Comparison of ENCODE assay signal across 28 mouse cellular contexts in the genomic region with DNA sequence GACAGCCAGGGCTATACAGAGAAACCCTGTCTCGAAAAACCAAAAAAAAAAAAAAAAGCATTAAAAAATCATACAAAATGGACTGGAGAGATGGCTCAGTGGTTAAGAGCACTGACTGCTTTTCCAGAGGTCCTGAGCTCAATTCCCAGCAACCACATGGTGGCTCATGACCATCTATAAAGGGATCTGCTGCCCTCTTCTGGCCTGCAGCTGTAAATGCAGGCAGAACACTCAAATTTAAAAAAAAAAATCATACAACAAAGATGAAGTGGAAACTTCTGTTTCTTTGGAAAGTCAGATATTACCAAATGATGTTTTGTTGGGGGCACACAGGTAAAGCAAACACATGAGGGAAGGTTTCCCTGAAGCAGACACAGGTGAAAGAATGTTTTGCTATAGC. TPM values are rescaled to one million over a fixed set of nuclear protein-coding genes. Genes with fewer than 3 reads are reported as not detected.
A peak's percentile ranks its signal among the peaks of the same experiment; 100 is the strongest.
DNase-seq lines count a peak whose midpoint lies in the region; ATAC-seq and TF ChIP-seq lines count a peak whose summit lies in the region.
"Not testable (repeated sequence)": the region's sequence is repeated elsewhere in the genome, so short reads cannot be mapped to it uniquely, and the experiment has no call there.
"Had no signal": no experiment of that assay in that cellular context is flagged by ENCODE, and none has a peak within 500 bp of the region (broad histone marks: within the 10 kb centered on the region; RNA-seq: fewer than 3 reads in every experiment).

No protein-coding gene starts in this region.

- intact Hi-C loops in heart, adult 2 months (cut with DNase I) = not testable (repeated sequence)

- TF ChIP-seq CTCF in E14TG2a.4 (conservative IDR thresholded peaks at IDR 0.05; ENCODE audit: low read length) = peak; percentile 33
- peak; percentile 64 for TF ChIP-seq CTCF in heart, adult 2 months (IDR thresholded peaks at IDR 0.05)
- TF ChIP-seq CTCF in kidney, adult 2 months (conservative IDR thresholded peaks at IDR 0.05; ENCODE audit: insufficient read depth, insufficient read length, low read depth, low read length) = 0 out of 2 replicates have a peak, but pooled peaks have one; percentile 17
- peak; percentile 59 for TF ChIP-seq CTCF in liver, postnatal 0 days (IDR thresholded peaks at IDR 0.05; ENCODE audit: low read depth)

- not testable (repeated sequence) for TF ChIP-seq POLR2A in heart, adult 2 months (IDR thresholded peaks at IDR 0.05; ENCODE audit: insufficient read depth, low read depth, low read length); kidney, adult 2 months (IDR thresholded peaks at IDR 0.05; ENCODE audit: low read depth, low read length)

- TF ChIP-seq EP300 in heart, adult 2 months (IDR thresholded peaks at IDR 0.05; ENCODE audit: insufficient read depth, low read depth, low read length); liver, postnatal 0 days (IDR thresholded peaks at IDR 0.05; ENCODE audit: low read depth): not testable (repeated sequence)

- not testable (repeated sequence) for H3K4me1 ChIP-seq in E14TG2a.4 (replicated peaks; ENCODE audit: low read depth, low read length); heart, adult 2 months (ENCODE audit: control insufficient read depth, insufficient read depth, low read length); kidney, adult 2 months (ENCODE audit: control insufficient read depth, insufficient read depth, low read length); liver, postnatal 0 days (ENCODE audit: insufficient read depth)

- not testable (repeated sequence) for H3K79me2 ChIP-seq in heart, adult 2 months (replicated peaks; ENCODE audit: control insufficient read depth, insufficient read depth, low read length)

- H3K27ac ChIP-seq in heart, adult 2 months; kidney, adult 2 months (ENCODE audit: insufficient read depth, low read depth, low read length); liver, postnatal 0 days (ENCODE audit: low read depth): not testable (repeated sequence)

- not testable (repeated sequence) for H3K4me2 ChIP-seq in liver, postnatal 0 days (ENCODE audit: low read depth, low read length)

- H3K9ac ChIP-seq in heart, adult 2 months (ENCODE audit: low read depth, low read length); liver, postnatal 0 days (replicated peaks): not testable (repeated sequence)

- H3K4me3 ChIP-seq in E14TG2a.4 (replicated peaks; ENCODE audit: low read length); heart, adult 2 months; kidney, adult 2 months (ENCODE audit: insufficient read depth, low read depth, low read length); liver, postnatal 0 days (ENCODE audit: low read depth, low read length): not testable (repeated sequence)

- not testable (repeated sequence) for H3K27me3 ChIP-seq in E14TG2a.4 (ENCODE audit: insufficient read depth, low read length); heart, adult 2 months (ENCODE audit: control insufficient read depth, insufficient read depth, low read length); kidney, adult 2 months (replicated peaks; ENCODE audit: control insufficient read depth, insufficient read depth, low read length); liver, postnatal 0 days (ENCODE audit: insufficient read depth, low read length)

- not testable (repeated sequence) for ATAC-seq in liver, postnatal 0 days

- not testable (repeated sequence) for H3K36me3 ChIP-seq in E14TG2a.4 (ENCODE audit: insufficient read depth, low read length); heart, adult 2 months (ENCODE audit: control insufficient read depth, insufficient read depth, low read length); kidney, adult 2 months (ENCODE audit: control insufficient read depth, insufficient read depth, low read length); liver, postnatal 0 days (replicated peaks; ENCODE audit: insufficient read depth, low read length)

- WGBS in heart, adult 2 months = 87% methylated on average over 1 of the region's 1 CpGs
- WGBS in kidney, adult 2 months = 88% methylated on average over 1 of the region's 1 CpGs
- WGBS in liver, postnatal 0 days (ENCODE audit: insufficient replicate concordance) = 40% methylated on average over 1 of the region's 1 CpGs

- DNase-seq in 416B (ENCODE audit: low read depth) (peak; percentile 5), R1 (ENCODE audit: low read depth, low spot score) (peak; percentile 13)
- peak; percentile 1 for DNase-seq in brain, adult 2 months (ENCODE audit: low read depth, low spot score)
- not testable (repeated sequence) for DNase-seq in heart, adult 2 months; kidney, adult 2 months; liver, postnatal 0 days
- DNase-seq in naive thymus-derived CD4-positive, alpha-beta T cell, adult 2 months (ENCODE audit: low read depth) = peak; percentile 4

- H3K9me3 ChIP-seq in E14TG2a.4 (ENCODE audit: low read length); liver, postnatal 0 days (ENCODE audit: low read length): not testable (repeated sequence)

RNA-seq across cellular contexts. Expression of a gene that starts 32.2 kb away (rescaled TPM):
- not detected for total RNA-seq in heart, adult 2 months (2021)
- not detected in 2 replicates for polyA plus RNA-seq in heart, adult 2 months (2012; rRNA removed)
- polyA plus RNA-seq in kidney, adult 2 months (2012; rRNA removed) = not detected in 2 replicates
- polyA plus RNA-seq in liver, postnatal 0 days (2015; fragmentation: Nextera tagmentation; extraction: Ambion mirVana) = not detected in 2 replicates
- total RNA-seq: adrenal gland, adult 18-20 months; adrenal gland, postnatal 25 days; gastrocnemius, postnatal 25 days; heart, postnatal 4 days; layer of hippocampus, postnatal 36 days; left cerebral cortex, postnatal 10 days; megakaryocyte, adult 5-6 weeks had no signal
- polyA plus RNA-seq: embryonic facial prominence, embryonic 11.5 days; forebrain, embryonic 13.5 days; heart, embryonic 11.5 days; heart, embryonic 16.5 days; hindbrain, embryonic 13.5 days; limb, embryonic 10.5 days; limb, embryonic 15.5 days; liver, embryonic 13.5 days; lung, embryonic 15.5 days; midbrain, embryonic 12.5 days; neural tube, embryonic 14.5 days; stomach, embryonic 14.5 days; urinary bladder, adult 2 months had no signal
